9 mouse cellular contexts compared by ENCODE assay signal in genomic region chr19:32180756-32181674, GRCm38 (mm10).
DNase-seq lines count a peak whose midpoint lies in the region; ATAC-seq and TF ChIP-seq lines count a peak whose summit lies in the region.
"Had no signal": no experiment of that assay in that cellular context is flagged by ENCODE, and none has a peak within 500 bp of the region (broad histone marks: within the 10 kb centered on the region; RNA-seq: fewer than 3 reads in every experiment).

No protein-coding gene starts in this region.

- H3K9ac ChIP-seq in forebrain, embryonic 11.5 days (ENCODE audit: low read length): no peak overlapping the region
- H3K9ac ChIP-seq: hindbrain, embryonic 15.5 days had no signal

- H3K27me3 ChIP-seq in cerebellum, adult 2 months (ENCODE audit: control insufficient read depth, insufficient read depth, low read length): no peaks in the 10 kb centered on the region
- H3K27me3 ChIP-seq in myocyte (ENCODE audit: control insufficient read depth, insufficient read depth, insufficient read length): no peaks in the 10 kb centered on the region
- H3K27me3 ChIP-seq in forebrain, embryonic 11.5 days (ENCODE audit: control insufficient read depth, insufficient read depth, low read length): no peaks in the 10 kb centered on the region
- H3K27me3 ChIP-seq: hindbrain, embryonic 15.5 days had no signal

- no peak for ATAC-seq in forebrain, embryonic 11.5 days (replicated peaks; ENCODE audit: low FRiP score)

- no peak overlapping the region for H3K4me3 ChIP-seq in cerebellum, adult 2 months (replicated peaks; ENCODE audit: insufficient read depth, low read depth, low read length)
- H3K4me3 ChIP-seq in myocyte: no peak overlapping the region
- H3K4me3 ChIP-seq in forebrain, embryonic 11.5 days (ENCODE audit: low read depth, low read length): no peak overlapping the region
- H3K4me3 ChIP-seq: hindbrain, embryonic 15.5 days had no signal

- no peaks in the 10 kb centered on the region for H3K36me3 ChIP-seq in myocyte (ENCODE audit: control insufficient read depth, insufficient read depth)
- H3K36me3 ChIP-seq in forebrain, embryonic 11.5 days (ENCODE audit: control insufficient read depth, insufficient read depth, low read length): no peaks in the 10 kb centered on the region
- H3K36me3 ChIP-seq: hindbrain, embryonic 15.5 days had no signal

- no peak for TF ChIP-seq POLR2A in cerebellum, adult 2 months (IDR thresholded peaks at IDR 0.05; ENCODE audit: borderline replicate concordance, insufficient read depth, low read length)
- TF ChIP-seq POLR2A in myocyte (IDR thresholded peaks at IDR 0.05; ENCODE audit: insufficient read length, low read depth): no peak

- no peaks in the 10 kb centered on the region for H3K79me2 ChIP-seq in myocyte (ENCODE audit: control insufficient read depth, insufficient read depth)

- H3K4me1 ChIP-seq in cerebellum, adult 2 months (ENCODE audit: control insufficient read depth, insufficient read depth, low read length): peaks cover 11% of the 10 kb centered on the region
- H3K4me1 ChIP-seq in forebrain, embryonic 11.5 days (replicated peaks; ENCODE audit: control insufficient read depth, insufficient read depth, low read length): no peaks in the 10 kb centered on the region
- H3K4me1 ChIP-seq: hindbrain, embryonic 15.5 days had no signal

- DNase-seq in cerebellum, adult 2 months: no peak
- DNase-seq in cerebellum, postnatal 14 days: no peak
- DNase-seq in adrenal gland, postnatal 36 days: peak; percentile 79 to 81
- DNase-seq in heart, adult 9 months (ENCODE audit: low spot score in 2 of 2): peak; percentile 85 to 86
- DNase-seq in kidney, postnatal 36 days: peak; percentile 73 to 91
- DNase-seq in embryo, embryonic 11 days: no peak
- no peak for DNase-seq in forebrain, embryonic 11.5 days (ENCODE audit: low spot score)

- H3K4me2 ChIP-seq in myocyte (ENCODE audit: low read depth): no peak overlapping the region
- no peak overlapping the region for H3K4me2 ChIP-seq in forebrain, embryonic 11.5 days (ENCODE audit: low read depth, low read length, severe bottlenecking)
- H3K4me2 ChIP-seq: hindbrain, embryonic 15.5 days had no signal

- H3K27ac ChIP-seq in cerebellum, adult 2 months (ENCODE audit: insufficient read depth, low read length): peak overlapping the region; percentile 39; the same call in 1 of the 2 replicates
- H3K27ac ChIP-seq in forebrain, embryonic 11.5 days (ENCODE audit: low read depth, low read length): no peak overlapping the region
- H3K27ac ChIP-seq: hindbrain, embryonic 15.5 days had no signal

- no peak for TF ChIP-seq CTCF in cerebellum, adult 2 months (IDR thresholded peaks at IDR 0.05; ENCODE audit: borderline replicate concordance, insufficient read depth, low read depth, low read length)

- WGBS in cerebellum, adult 2 months: 81% methylated on average over 14 of the region's 14 CpGs
- WGBS in forebrain, embryonic 11.5 days: 82% methylated on average over 14 of the region's 14 CpGs

- H3K9me3 ChIP-seq in forebrain, embryonic 11.5 days (ENCODE audit: control insufficient read depth, low read length): no peaks in the 10 kb centered on the region
- H3K9me3 ChIP-seq: hindbrain, embryonic 15.5 days had no signal

- H3ac ChIP-seq in myocyte (ENCODE audit: control insufficient read depth, insufficient read length): no peak overlapping the region

TF ChIP-seq in myocyte, 11 proteins besides CTCF, POLR2A, EP300 and RAD21:
- TF ChIP-seq E2F4 (IDR thresholded peaks at IDR 0.05; ENCODE audit: insufficient read depth) (no peak), CEBPB (IDR thresholded peaks at IDR 0.05; ENCODE audit: insufficient read depth, poor library complexity, severe bottlenecking) (peak; percentile 77; the same call in 1 of the 2 replicates)

Comparison
In these comparisons a context has a peak if more than half of its experiments do, and no peak if none do; other contexts are left out.
1. DNase-seq: peak in adrenal gland, postnatal 36 days (2 of 2), heart, adult 9 months (2 of 2) and kidney, postnatal 36 days (2 of 2); none in cerebellum, adult 2 months (0 of 2), cerebellum, postnatal 14 days (0 of 2), embryo, embryonic 11 days (single experiment) and forebrain, embryonic 11.5 days (single experiment).